Mouse (Mus musculus) neural tube, embryonic 12.5 days (tissue): ENCODE measurements around the gene Ccdc33. TPM values are rescaled to one million over a fixed set of nuclear protein-coding genes. Genes with fewer than 3 reads are reported as not detected.

Experiments used
- ATAC-seq: fragments of 200-750 bp; cut with Nextera tagmentation; 2 replicates; pipeline ENCODE4 v1.8.0; 2017; ENCODE audit warnings: low read depth, mild to moderate bottlenecking, moderate TSS enrichment, moderate library complexity; ENCODE audit not compliant: low FRiP score
- H3K27ac ChIP-seq: fragments of 300-500 bp; sonication (generic); 2 replicates; pipeline ENCODE4 v1.5.1; 2016
- H3K27me3 ChIP-seq: fragments of 300-500 bp; sonication (generic); replicated peaks from 2 replicates; pipeline ENCODE4 v1.6.1; 2016; ENCODE audit warnings: mild to moderate bottlenecking
- H3K36me3 ChIP-seq: fragments of 300-500 bp; sonication (generic); 2 replicates; pipeline ENCODE4 v1.6.1; 2016; ENCODE audit warnings: mild to moderate bottlenecking
- H3K4me1 ChIP-seq: fragments of 300-500 bp; sonication (generic); 2 replicates; pipeline ENCODE4 v1.6.1; 2016
- H3K4me2 ChIP-seq: fragments of 300-500 bp; sonication (generic); replicated peaks from 2 replicates; pipeline ENCODE4 v1.6.1; 2016; ENCODE audit warnings: mild to moderate bottlenecking
- H3K4me3 ChIP-seq: fragments of 300-500 bp; sonication (generic); 2 replicates; pipeline ENCODE4 v1.5.1; 2016
- H3K9ac ChIP-seq: fragments of 300-500 bp; sonication (generic); 2 replicates; pipeline ENCODE4 v1.6.1; 2016; ENCODE audit warnings: mild to moderate bottlenecking
- H3K9me3 ChIP-seq: fragments of 300-500 bp; sonication (generic); 2 replicates; pipeline ENCODE4 v1.6.1; 2016; ENCODE audit warnings: mild to moderate bottlenecking
- WGBS: fragments of 180-500 bp; shearing (Covaris S2); methylation state at CpG from one replicate; pipeline ENCODE4 v1.1.7; 2016; 5-methylcytosine and 5-hydroxymethylcytosine counted together
- polyA plus RNA-seq: library from polyadenylated mRNA; unstranded; fragments of >200 nt; fragmentation: Nextera tagmentation; extraction: Ambion mirVana; gene quantifications from 2 replicates; pipeline ENCODE4 v1.2.1, GENCODE M21; 2016

Ccdc33 gene
- polyA plus RNA-seq, 1 experiment from 2014 or later = 1.3 TPM

- H3K4me1 ChIP-seq = peaks cover 68% of the 10 kb centered on the region
Measured at GRCm38 (mm10) chr9:58040977-58041376, 77.6 kb downstream of the Ccdc33 start.

GRCm38 (mm10) chr9:58038500-58039168, 80.0 kb downstream of the Ccdc33 start:
- Histone ChIP-seq H3K4me3 (no peak overlapping the region), H3K27me3 (peaks cover 33% of the 10 kb centered on the region), H3K4me2 (no peak overlapping the region), H3K27ac (no peak overlapping the region), H3K36me3 (no peaks in the 10 kb centered on the region), H3K9me3 (no peaks in the 10 kb centered on the region), H3K4me1 (peaks cover 45% of the 10 kb centered on the region), H3K9ac (no peak overlapping the region)
- WGBS = 15% methylated on average over 19 of the region's 19 CpGs
- ATAC-seq = peak; percentile 44; the same call in 1 of the 2 replicates

More at GRCm38 (mm10) chr9:58040977-58041376, 77.6 kb downstream of the Ccdc33 start:
- Histone ChIP-seq H3K9me3 (no peaks in the 10 kb centered on the region), H3K4me3 (no peak overlapping the region), H3K27me3 (peaks cover 30% of the 10 kb centered on the region), H3K4me2 (no peak overlapping the region), H3K9ac (peak overlapping the region; percentile 36; the same call in 1 of the 2 replicates), H3K27ac (no peak overlapping the region), H3K36me3 (no peaks in the 10 kb centered on the region)
- 7% methylated on average over 4 of the region's 4 CpGs for WGBS
- no peak for ATAC-seq

GRCm38 (mm10) chr9:58036961-58037360, 81.7 kb downstream of the Ccdc33 start:
- Histone ChIP-seq H3K9me3 (no peaks in the 10 kb centered on the region), H3K4me3 (no peak overlapping the region), H3K27ac (no peak overlapping the region), H3K27me3 (peaks cover 33% of the 10 kb centered on the region), H3K4me2 (no peak overlapping the region), H3K9ac (no peak overlapping the region), H3K4me1 (peaks cover 28% of the 10 kb centered on the region), H3K36me3 (no peaks in the 10 kb centered on the region)
- no peak for ATAC-seq
- WGBS = 85% methylated on average over 4 of the region's 4 CpGs

- no peak for ATAC-seq
- WGBS = 76% methylated on average over 7 of the region's 7 CpGs
- Histone ChIP-seq H3K4me3 (no peak overlapping the region), H3K4me1 (peaks cover 20% of the 10 kb centered on the region), H3K27me3 (peaks cover 33% of the 10 kb centered on the region), H3K36me3 (no peaks in the 10 kb centered on the region), H3K9ac (no peak overlapping the region), H3K27ac (no peak overlapping the region), H3K9me3 (no peaks in the 10 kb centered on the region), H3K4me2 (no peak overlapping the region)
Measured at GRCm38 (mm10) chr9:58035951-58036698, 82.5 kb downstream of the Ccdc33 start.

GRCm38 (mm10) chr9:58035519-58035918, 83.1 kb downstream of the Ccdc33 start:
- Histone ChIP-seq H3K27ac (no peak overlapping the region), H3K4me1 (peaks cover 14% of the 10 kb centered on the region; the same call in 1 of the 2 replicates), H3K27me3 (peaks cover 33% of the 10 kb centered on the region), H3K36me3 (no peaks in the 10 kb centered on the region), H3K9ac (no peak overlapping the region), H3K9me3 (no peaks in the 10 kb centered on the region), H3K4me3 (no peak overlapping the region), H3K4me2 (no peak overlapping the region)
- ATAC-seq = no peak
- WGBS = 70% methylated on average over 2 of the region's 2 CpGs

GRCm38 (mm10) chr9:58031895-58032294, 86.7 kb downstream of the Ccdc33 start:
- Histone ChIP-seq H3K4me2 (no peak overlapping the region), H3K9ac (no peak overlapping the region), H3K4me1 (no peaks in the 10 kb centered on the region), H3K9me3 (no peaks in the 10 kb centered on the region), H3K4me3 (no peak overlapping the region), H3K36me3 (no peaks in the 10 kb centered on the region), H3K27me3 (peaks cover 12% of the 10 kb centered on the region; the same call in 1 of the 2 replicates), H3K27ac (no peak overlapping the region)
- ATAC-seq = no peak
- WGBS = 88% methylated on average over 5 of the region's 5 CpGs

GRCm38 (mm10) chr9:58029635-58030034, 89.0 kb downstream of the Ccdc33 start:
- Histone ChIP-seq H3K4me1 (no peaks in the 10 kb centered on the region), H3K27me3 (peaks cover 3% of the 10 kb centered on the region; the same call in 1 of the 2 replicates), H3K9ac (no peak overlapping the region), H3K4me2 (no peak overlapping the region), H3K4me3 (no peak overlapping the region), H3K27ac (no peak overlapping the region), H3K9me3 (no peaks in the 10 kb centered on the region), H3K36me3 (no peaks in the 10 kb centered on the region)
- 87% methylated on average over 6 of the region's 6 CpGs for WGBS
- no peak for ATAC-seq

- no peak overlapping the region for H3K4me2 ChIP-seq
- ATAC-seq = no peak
- peaks cover 3% of the 10 kb centered on the region; the same call in 1 of the 2 replicates for H3K27me3 ChIP-seq
- no peak overlapping the region for H3K27ac ChIP-seq
- no peaks in the 10 kb centered on the region for H3K4me1 ChIP-seq
- H3K9ac ChIP-seq = no peak overlapping the region
- WGBS = 76% methylated on average over 5 of the region's 5 CpGs
- no peak overlapping the region for H3K4me3 ChIP-seq
- H3K9me3 ChIP-seq = no peaks in the 10 kb centered on the region
- H3K36me3 ChIP-seq = no peaks in the 10 kb centered on the region
Measured at GRCm38 (mm10) chr9:58028841-58029240, 89.8 kb downstream of the Ccdc33 start.

- H3K4me2 ChIP-seq = no peak overlapping the region
- H3K27me3 ChIP-seq = peaks cover 3% of the 10 kb centered on the region; the same call in 1 of the 2 replicates
- no peak for ATAC-seq
- H3K9ac ChIP-seq = no peak overlapping the region
- no peaks in the 10 kb centered on the region for H3K9me3 ChIP-seq
- H3K4me1 ChIP-seq = no peaks in the 10 kb centered on the region
- no peak overlapping the region for H3K27ac ChIP-seq
- WGBS = 39% methylated on average over 2 of the region's 2 CpGs
- no peaks in the 10 kb centered on the region for H3K36me3 ChIP-seq
- H3K4me3 ChIP-seq = no peak overlapping the region
Measured at GRCm38 (mm10) chr9:58027426-58028180, 91.0 kb downstream of the Ccdc33 start.

GRCm38 (mm10) chr9:58025995-58026394, 92.6 kb downstream of the Ccdc33 start:
- Histone ChIP-seq H3K9ac (no peak overlapping the region), H3K4me2 (no peak overlapping the region), H3K4me1 (no peaks in the 10 kb centered on the region), H3K4me3 (no peak overlapping the region), H3K27ac (no peak overlapping the region), H3K9me3 (no peaks in the 10 kb centered on the region), H3K27me3 (peaks cover 3% of the 10 kb centered on the region; the same call in 1 of the 2 replicates), H3K36me3 (no peaks in the 10 kb centered on the region)
- no peak for ATAC-seq
- WGBS = 86% methylated on average over 9 of the region's 9 CpGs

GRCm38 (mm10) chr9:58018385-58018784, 100.2 kb downstream of the Ccdc33 start:
- no peaks in the 10 kb centered on the region for H3K27me3 ChIP-seq
- no peaks in the 10 kb centered on the region for H3K4me1 ChIP-seq
- no peak for ATAC-seq
- WGBS = 88% methylated on average over 5 of the region's 5 CpGs
- no peak overlapping the region for H3K27ac ChIP-seq
- H3K9ac ChIP-seq = no peak overlapping the region
- H3K9me3 ChIP-seq = no peaks in the 10 kb centered on the region
- H3K4me2 ChIP-seq = no peak overlapping the region
- no peak overlapping the region for H3K4me3 ChIP-seq
- H3K36me3 ChIP-seq = no peaks in the 10 kb centered on the region

- Histone ChIP-seq H3K27ac (no peak overlapping the region), H3K36me3 (no peaks in the 10 kb centered on the region), H3K27me3 (no peaks in the 10 kb centered on the region), H3K4me2 (no peak overlapping the region), H3K4me1 (no peaks in the 10 kb centered on the region), H3K9ac (no peak overlapping the region), H3K4me3 (no peak overlapping the region), H3K9me3 (no peaks in the 10 kb centered on the region)
- ATAC-seq = no peak
- 81% methylated on average over 3 of the region's 3 CpGs for WGBS
Measured at GRCm38 (mm10) chr9:58016962-58017361, 101.7 kb downstream of the Ccdc33 start.
